Mouse (Mus musculus) midbrain, embryonic 12.5 days (tissue): ENCODE measurements around the gene Sorcs2. TPM values are rescaled to one million over a fixed set of nuclear protein-coding genes. Genes with fewer than 3 reads are reported as not detected.
"Not testable (repeated sequence)": the region's sequence is repeated elsewhere in the genome, so short reads cannot be mapped to it uniquely, and the experiment has no call there.

Source experiments
- ATAC-seq: fragments of 200-750 bp; cut with Nextera tagmentation; 2 replicates; pipeline ENCODE4 v1.8.0; 2017; ENCODE audit warnings: low read depth, moderate TSS enrichment, moderate library complexity; ENCODE audit not compliant: low FRiP score
- H3K27ac ChIP-seq: fragments of 300-500 bp; sonication (generic); replicated peaks from 2 replicates; pipeline ENCODE4 v1.5.1; 2016; ENCODE audit warnings: mild to moderate bottlenecking
- H3K27me3 ChIP-seq: fragments of 300-500 bp; sonication (generic); 2 replicates; pipeline ENCODE4 v1.6.1; 2016; ENCODE audit warnings: mild to moderate bottlenecking
- H3K36me3 ChIP-seq: fragments of 300-500 bp; sonication (generic); 2 replicates; pipeline ENCODE4 v1.6.1; 2016
- H3K4me1 ChIP-seq: fragments of 300-500 bp; sonication (generic); 2 replicates; pipeline ENCODE4 v1.6.1; 2016
- H3K4me2 ChIP-seq: fragments of 300-500 bp; sonication (generic); replicated peaks from 2 replicates; pipeline ENCODE4 v1.6.1; 2016; ENCODE audit warnings: mild to moderate bottlenecking, moderate library complexity
- H3K4me3 ChIP-seq: fragments of 300-500 bp; sonication (generic); 2 replicates; pipeline ENCODE4 v1.5.1; 2016; ENCODE audit warnings: mild to moderate bottlenecking
- H3K9ac ChIP-seq: fragments of 300-500 bp; sonication (generic); replicated peaks from 2 replicates; pipeline ENCODE4 v1.6.1; 2016; ENCODE audit warnings: mild to moderate bottlenecking, moderate library complexity
- H3K9me3 ChIP-seq: fragments of 300-500 bp; sonication (generic); 2 replicates; pipeline ENCODE4 v1.6.1; 2016; ENCODE audit warnings: mild to moderate bottlenecking
- WGBS: fragments of 180-500 bp; shearing (Covaris S2); methylation state at CpG from one replicate; pipeline ENCODE4 v1.1.7; 2016; 5-methylcytosine and 5-hydroxymethylcytosine counted together
- polyA plus RNA-seq: library from polyadenylated mRNA; unstranded; fragments of >200 nt; fragmentation: Nextera tagmentation; extraction: Ambion mirVana; gene quantifications from 2 replicates; pipeline ENCODE4 v1.2.1, GENCODE M21; 2016

Sorcs2 gene
- polyA plus RNA-seq, 1 experiment from 2014 or later, result 13.2 TPM

DNA sequence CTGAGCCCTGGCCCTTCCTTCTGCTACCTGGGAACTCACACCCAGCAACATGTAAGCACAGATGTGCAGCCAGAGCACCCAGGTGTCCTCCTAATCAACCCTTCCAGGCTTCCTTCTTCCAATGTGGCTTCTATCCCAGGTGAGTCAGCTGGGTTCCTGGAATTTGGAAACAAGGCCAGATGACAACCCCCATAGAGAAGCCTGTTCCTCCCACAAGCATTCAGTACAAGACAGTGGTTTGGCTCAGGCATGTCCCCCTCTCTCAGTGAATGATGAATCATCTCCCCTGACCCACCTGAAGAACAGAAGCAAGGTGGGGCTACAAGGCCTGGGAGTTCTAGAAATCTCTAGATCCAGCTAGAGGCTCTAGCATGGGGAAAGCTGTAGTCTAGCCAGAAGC lies 24.8 kb upstream of the Sorcs2 start:
- ATAC-seq, result no peak
- Histone ChIP-seq H3K9me3 (no peaks in the 10 kb centered on the region), H3K27me3 (0 out of 2 replicates have a peak, but pooled peaks cover 3% of the 10 kb centered on the region), H3K36me3 (no peaks in the 10 kb centered on the region), H3K4me2 (no peak overlapping the region), H3K27ac (no peak overlapping the region), H3K9ac (no peak overlapping the region), H3K4me3 (no peak overlapping the region), H3K4me1 (no peaks in the 10 kb centered on the region)

DNA sequence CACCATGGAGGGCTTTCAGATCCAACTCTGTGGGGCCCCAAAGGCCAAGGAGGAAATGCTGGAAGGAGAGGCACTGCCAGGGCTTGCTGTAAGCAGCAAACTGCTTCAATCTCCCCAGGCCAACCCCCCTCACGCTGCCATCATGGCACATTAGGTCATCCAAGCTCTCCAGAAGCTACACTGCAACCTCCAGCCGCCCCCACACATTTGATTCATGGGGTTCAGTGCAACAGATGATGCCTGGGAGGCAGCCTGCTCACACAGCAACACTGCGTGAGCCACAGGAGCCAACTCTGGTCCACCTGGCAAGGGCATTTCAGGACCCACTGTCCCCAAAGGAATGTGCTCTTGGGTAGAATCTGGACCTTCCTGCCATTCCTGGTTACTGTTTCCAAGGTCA lies 21.9 kb upstream of the Sorcs2 start:
- Histone ChIP-seq H3K4me3 (no peak overlapping the region), H3K4me2 (no peak overlapping the region), H3K27me3 (no peaks in the 10 kb centered on the region), H3K27ac (no peak overlapping the region), H3K36me3 (no peaks in the 10 kb centered on the region), H3K9me3 (no peaks in the 10 kb centered on the region), H3K9ac (no peak overlapping the region), H3K4me1 (no peaks in the 10 kb centered on the region)
- ATAC-seq, result no peak
- 69% methylated on average over 3 of the region's 3 CpGs for WGBS

GRCm38 (mm10) chr5:36414712-36415331 lies 16.9 kb upstream of the Sorcs2 start:
- no peaks in the 10 kb centered on the region for H3K27me3 ChIP-seq
- H3K9ac ChIP-seq, result no peak overlapping the region
- ATAC-seq, result no peak
- H3K36me3 ChIP-seq, result no peaks in the 10 kb centered on the region
- H3K4me1 ChIP-seq, result no peaks in the 10 kb centered on the region
- no peaks in the 10 kb centered on the region for H3K9me3 ChIP-seq
- no peak overlapping the region for H3K4me2 ChIP-seq
- WGBS, result 75% methylated on average over 6 of the region's 6 CpGs
- H3K27ac ChIP-seq, result no peak overlapping the region
- H3K4me3 ChIP-seq, result no peak overlapping the region

DNA sequence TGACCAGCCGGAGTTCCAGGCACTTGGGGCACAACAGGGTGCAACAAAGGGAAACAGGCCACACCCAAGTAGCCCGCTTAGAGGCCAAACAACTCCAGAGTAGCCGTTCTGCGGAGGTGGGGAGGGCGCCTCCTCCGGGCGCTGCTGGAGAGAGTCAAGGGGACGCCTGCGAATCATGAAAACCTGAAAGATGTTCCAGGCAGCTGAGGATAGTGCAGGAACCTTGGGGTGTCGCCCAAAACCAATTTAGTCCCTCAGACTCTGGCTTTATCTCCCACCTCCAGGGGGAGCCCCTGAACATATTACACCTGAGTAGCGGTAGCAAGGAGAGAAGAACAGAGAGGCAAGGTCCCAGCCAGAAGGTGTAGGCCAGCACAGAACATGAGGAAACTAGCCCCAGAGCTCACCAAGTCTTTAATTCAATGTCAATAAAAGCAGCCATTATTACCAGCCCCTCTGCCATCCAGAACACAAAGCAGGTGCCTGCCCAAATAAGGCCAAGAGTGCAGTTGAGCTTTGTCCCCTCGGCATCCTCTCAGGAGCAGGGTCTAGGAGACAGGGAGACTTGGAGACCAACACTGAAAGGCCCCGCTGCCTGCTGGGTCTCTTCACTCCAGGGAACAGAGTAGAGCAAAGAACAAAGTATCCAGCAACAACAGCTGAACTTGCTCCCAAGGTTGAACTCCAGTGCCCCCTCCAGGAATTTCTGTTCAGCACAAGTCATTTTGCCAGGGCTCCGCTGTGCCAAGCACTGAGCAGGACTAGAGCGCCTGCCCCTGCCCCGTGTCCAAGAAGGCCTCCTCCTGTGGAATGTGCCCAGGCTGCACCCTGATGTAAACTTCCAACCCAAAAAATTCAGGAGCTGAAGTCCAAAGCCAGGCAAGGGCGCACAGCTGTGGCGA lies 775 bp upstream of the Sorcs2 start:
- Histone ChIP-seq H3K9ac (no peak overlapping the region), H3K4me2 (peak overlapping the region; percentile 98), H3K36me3 (no peaks in the 10 kb centered on the region), H3K4me3 (no peak overlapping the region; the same call in 1 of the 2 replicates), H3K9me3 (no peaks in the 10 kb centered on the region), H3K27ac (no peak overlapping the region), H3K27me3 (peaks cover 67% of the 10 kb centered on the region), H3K4me1 (peaks cover 27% of the 10 kb centered on the region; the same call in 1 of the 2 replicates)
- ATAC-seq, result no peak
- 8% methylated on average over 18 of the region's 18 CpGs for WGBS

GRCm38 (mm10) chr5:36397384-36397759 lies 567 bp downstream of the Sorcs2 start:
- Histone ChIP-seq H3K36me3 (no peaks in the 10 kb centered on the region), H3K9ac (peak overlapping the region; percentile 92), H3K4me1 (peaks cover 23% of the 10 kb centered on the region; the same call in 1 of the 2 replicates), H3K27me3 (peaks cover 73% of the 10 kb centered on the region), H3K9me3 (no peaks in the 10 kb centered on the region), H3K4me3 (peak overlapping the region; percentile 75), H3K27ac (peak overlapping the region; percentile 42; the same call in 1 of the 2 replicates), H3K4me2 (peak overlapping the region; percentile 98)
- ATAC-seq, result peak; percentile 24
- WGBS, result under 1% methylated on average over 36 of the region's 36 CpGs

DNA sequence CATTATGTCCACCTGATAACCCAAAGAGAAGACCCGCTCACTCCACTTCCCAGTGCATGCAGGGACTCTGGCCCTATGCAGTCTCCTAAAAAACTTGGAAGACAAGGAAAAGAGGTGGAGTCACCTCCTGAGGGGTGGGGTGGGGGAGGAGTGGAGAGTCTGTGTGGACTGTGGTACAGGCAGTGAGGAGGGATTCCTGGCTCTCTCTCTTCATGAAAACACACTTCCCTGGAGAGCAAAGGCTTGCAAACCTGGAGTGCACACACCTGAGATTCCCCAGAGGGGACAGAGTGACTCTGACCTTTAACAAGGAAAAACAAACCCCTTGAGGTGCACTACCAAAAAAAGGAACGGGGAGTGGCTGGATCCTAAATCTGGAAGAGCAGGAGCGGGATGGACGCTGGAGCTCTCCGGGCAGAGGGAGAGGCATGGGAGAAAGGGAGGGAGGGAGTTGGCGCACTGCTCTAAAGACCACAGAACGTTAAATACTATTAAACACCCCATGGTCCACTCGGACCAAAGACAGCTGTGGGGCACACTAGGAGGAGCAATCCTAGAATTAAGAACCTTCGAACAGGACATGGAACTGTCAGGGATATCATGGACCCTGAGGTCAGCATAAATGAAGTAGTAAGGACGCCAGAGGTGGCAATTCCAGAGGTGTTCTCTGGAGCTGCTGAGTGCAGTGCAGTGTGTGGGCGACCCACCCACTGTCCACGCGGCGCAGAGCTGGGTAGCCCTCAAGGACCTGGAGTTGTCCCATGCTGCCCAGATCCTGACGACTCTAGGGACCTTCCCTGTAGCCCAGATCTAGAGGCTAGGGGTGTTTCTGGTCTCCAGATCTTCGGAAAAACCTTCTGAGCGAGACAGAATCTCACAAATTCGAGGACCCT lies 1.2 kb downstream of the Sorcs2 start:
- Histone ChIP-seq H3K4me2 (peak overlapping the region; percentile 98), H3K27ac (no peak overlapping the region), H3K4me3 (peak overlapping the region; percentile 75), H3K9ac (peak overlapping the region; percentile 92), H3K27me3 (peaks cover 77% of the 10 kb centered on the region), H3K4me1 (peaks cover 23% of the 10 kb centered on the region; the same call in 1 of the 2 replicates), H3K9me3 (no peaks in the 10 kb centered on the region), H3K36me3 (no peaks in the 10 kb centered on the region)
- ATAC-seq, result no peak
- 6% methylated on average over 18 of the region's 18 CpGs for WGBS

DNA sequence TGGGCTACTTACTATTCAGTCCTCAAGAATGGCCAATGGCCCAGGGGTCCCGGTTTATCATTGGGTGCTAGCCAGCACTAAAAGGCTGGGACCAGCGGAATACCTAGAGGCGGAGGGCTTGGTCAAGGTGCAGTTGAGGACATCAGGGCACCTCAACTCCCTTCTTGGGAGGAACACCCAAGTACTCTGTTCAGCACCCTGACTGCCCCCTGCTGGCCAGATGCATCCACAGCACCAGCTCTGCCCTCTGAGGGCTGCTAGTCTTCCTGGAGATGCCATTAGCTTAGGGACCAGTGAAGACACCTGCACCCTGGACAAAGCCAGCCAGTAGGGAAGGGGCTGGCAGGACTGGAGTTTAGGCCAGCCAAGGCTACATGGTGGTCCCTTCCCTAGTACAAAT lies 1.9 kb downstream of the Sorcs2 start:
- H3K4me3 ChIP-seq, result peak overlapping the region; percentile 75
- 67% methylated on average over 3 of the region's 3 CpGs for WGBS

DNA sequence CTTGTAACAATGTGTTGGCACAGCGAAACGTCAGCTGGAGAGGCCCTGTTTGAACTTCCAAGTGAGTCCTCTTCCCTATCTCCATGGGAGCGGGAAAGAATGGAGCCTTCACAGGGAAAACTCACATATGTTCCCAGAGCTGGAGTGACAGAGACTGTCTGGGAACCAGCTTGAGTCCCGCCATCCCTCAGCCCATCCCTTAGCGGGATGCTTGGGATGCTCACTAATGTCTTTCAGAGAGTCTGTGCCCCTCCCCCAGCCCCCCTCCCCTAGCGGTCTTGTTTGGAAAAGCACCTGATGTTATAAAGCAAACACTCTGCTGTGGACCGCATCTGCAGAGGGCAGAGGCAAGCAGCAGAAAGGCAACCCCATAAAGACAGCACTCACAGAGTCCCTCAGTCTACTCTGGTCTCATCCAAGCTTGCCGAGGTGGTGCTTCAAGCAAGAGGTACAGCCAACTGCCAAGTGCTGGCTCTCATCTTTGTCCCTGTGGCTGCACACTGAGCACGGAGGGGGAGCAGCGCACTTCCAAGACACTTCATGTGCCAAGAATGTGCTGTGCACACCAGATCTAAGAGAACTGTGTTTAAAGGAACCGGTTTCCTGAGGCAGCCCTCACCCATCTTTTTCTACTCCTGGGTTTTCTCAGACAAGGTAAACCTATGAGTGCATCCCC lies 3.0 kb downstream of the Sorcs2 start:
- Histone ChIP-seq H3K4me2 (peak overlapping the region; percentile 98), H3K4me1 (peaks cover 31% of the 10 kb centered on the region), H3K27me3 (peaks cover 62% of the 10 kb centered on the region), H3K27ac (no peak overlapping the region), H3K4me3 (no peak overlapping the region), H3K9ac (no peak overlapping the region), H3K9me3 (no peaks in the 10 kb centered on the region), H3K36me3 (no peaks in the 10 kb centered on the region)
- no peak for ATAC-seq
- WGBS, result 47% methylated on average over 11 of the region's 11 CpGs

More for the DNA sequence above, 1.9 kb downstream of the Sorcs2 start:
- Histone ChIP-seq H3K9me3 (no peaks in the 10 kb centered on the region), H3K27ac (no peak overlapping the region), H3K36me3 (no peaks in the 10 kb centered on the region), H3K4me1 (peaks cover 27% of the 10 kb centered on the region), H3K4me2 (peak overlapping the region; percentile 98), H3K27me3 (peaks cover 72% of the 10 kb centered on the region), H3K9ac (no peak overlapping the region)
- no peak for ATAC-seq

GRCm38 (mm10) chr5:36391751-36392150 lies 6.2 kb downstream of the Sorcs2 start:
- Histone ChIP-seq H3K4me1 (peaks cover 30% of the 10 kb centered on the region), H3K36me3 (no peaks in the 10 kb centered on the region), H3K27ac (no peak overlapping the region), H3K4me3 (no peak overlapping the region), H3K4me2 (no peak overlapping the region), H3K9ac (no peak overlapping the region), H3K27me3 (peaks cover 48% of the 10 kb centered on the region), H3K9me3 (no peaks in the 10 kb centered on the region)
- 89% methylated on average over 4 of the region's 4 CpGs for WGBS
- ATAC-seq, result no peak

DNA sequence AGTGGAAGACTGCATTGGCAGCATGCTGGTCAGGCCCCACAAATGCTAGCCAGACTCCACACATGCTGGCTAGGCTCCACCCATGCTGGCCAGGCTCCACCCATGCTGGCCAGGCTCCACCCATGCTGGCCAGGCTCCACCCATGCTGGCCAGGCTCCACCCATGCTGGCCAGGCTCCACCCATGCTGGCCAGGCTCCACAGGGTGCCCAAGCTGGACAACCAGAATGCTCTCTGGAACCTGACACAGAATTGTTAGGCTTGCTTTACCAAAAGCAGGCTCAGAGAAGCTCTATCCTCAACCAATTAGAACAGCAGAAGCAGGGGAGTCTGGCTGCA lies 7.4 kb downstream of the Sorcs2 start:
- not testable (repeated sequence) for H3K36me3 ChIP-seq, ATAC-seq, H3K9me3 ChIP-seq, H3K27ac ChIP-seq, H3K9ac ChIP-seq, H3K4me3 ChIP-seq, H3K4me2 ChIP-seq
- peaks cover 45% of the 10 kb centered on the region for H3K27me3 ChIP-seq
- H3K4me1 ChIP-seq, result peaks cover 22% of the 10 kb centered on the region

GRCm38 (mm10) chr5:36389731-36390590 lies 8.0 kb downstream of the Sorcs2 start:
- H3K36me3 ChIP-seq, result no peaks in the 10 kb centered on the region
- H3K27me3 ChIP-seq, result peaks cover 45% of the 10 kb centered on the region
- ATAC-seq, result no peak
- no peak overlapping the region for H3K4me3 ChIP-seq
- H3K27ac ChIP-seq, result no peak overlapping the region
- H3K9ac ChIP-seq, result no peak overlapping the region
- H3K9me3 ChIP-seq, result no peaks in the 10 kb centered on the region
- H3K4me1 ChIP-seq, result peaks cover 17% of the 10 kb centered on the region
- H3K4me2 ChIP-seq, result no peak overlapping the region
- 83% methylated on average over 9 of the region's 9 CpGs for WGBS
